Mouse (Mus musculus): ENCODE data around the gene Zzz3. TPM values are rescaled to one million over a fixed set of nuclear protein-coding genes. Genes with fewer than 3 reads are reported as not detected.
A peak's percentile ranks its signal among the peaks of the same experiment; 100 is the strongest.
"Not testable (repeated sequence)": the region's sequence is repeated elsewhere in the genome, so short reads cannot be mapped to it uniquely, and the experiment has no call there.

The Zzz3 gene
- total RNA-seq, 1 experiment from 2014 or later, result 92.9 TPM

DNA sequence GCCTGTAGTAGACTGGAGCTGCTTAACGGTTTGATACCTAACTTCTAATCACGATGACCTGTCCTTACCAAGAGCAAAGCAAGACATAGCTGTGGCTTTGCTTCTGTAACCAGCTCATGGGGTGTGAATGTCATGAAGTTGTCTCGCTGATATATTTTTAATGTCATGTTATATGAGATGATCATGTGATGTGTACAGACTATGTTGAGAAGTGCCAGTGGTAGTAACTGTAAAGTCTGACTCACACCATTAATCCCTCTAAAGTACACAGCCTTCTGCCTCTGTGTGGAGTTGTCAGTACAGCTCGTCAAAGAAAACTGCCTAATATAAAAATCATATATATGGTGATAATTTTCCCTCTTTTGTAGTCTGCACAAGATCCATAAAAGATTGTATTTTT is 63.6 kb downstream of the Zzz3 start:
- ATAC-seq (ENCODE audit: extremely low read depth, insufficient number of reproducible peaks, low FRiP score, poor library complexity, severe bottlenecking), result not testable (repeated sequence)

DNA sequence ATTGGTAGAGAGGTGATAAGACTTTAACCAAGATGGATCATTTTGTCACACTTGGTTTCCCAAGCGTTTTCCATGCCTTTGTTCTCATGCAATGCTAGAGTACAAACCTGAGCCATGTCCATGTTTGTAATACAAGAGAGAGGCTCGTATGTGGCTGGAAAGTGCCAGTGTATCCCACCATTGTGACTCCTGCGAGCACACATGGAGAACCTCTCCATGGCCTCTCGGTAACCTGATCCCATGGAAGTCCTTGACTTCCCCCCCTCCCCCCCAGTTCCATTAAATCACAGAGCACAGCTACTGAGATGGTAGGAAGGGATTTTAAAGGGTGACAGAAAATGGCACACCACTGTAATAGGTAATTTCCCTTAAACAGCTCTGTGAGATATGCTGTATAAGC is 65.5 kb downstream of the Zzz3 start:
- ATAC-seq (ENCODE audit: extremely low read depth, insufficient number of reproducible peaks, low FRiP score, poor library complexity, severe bottlenecking), result no peak

DNA sequence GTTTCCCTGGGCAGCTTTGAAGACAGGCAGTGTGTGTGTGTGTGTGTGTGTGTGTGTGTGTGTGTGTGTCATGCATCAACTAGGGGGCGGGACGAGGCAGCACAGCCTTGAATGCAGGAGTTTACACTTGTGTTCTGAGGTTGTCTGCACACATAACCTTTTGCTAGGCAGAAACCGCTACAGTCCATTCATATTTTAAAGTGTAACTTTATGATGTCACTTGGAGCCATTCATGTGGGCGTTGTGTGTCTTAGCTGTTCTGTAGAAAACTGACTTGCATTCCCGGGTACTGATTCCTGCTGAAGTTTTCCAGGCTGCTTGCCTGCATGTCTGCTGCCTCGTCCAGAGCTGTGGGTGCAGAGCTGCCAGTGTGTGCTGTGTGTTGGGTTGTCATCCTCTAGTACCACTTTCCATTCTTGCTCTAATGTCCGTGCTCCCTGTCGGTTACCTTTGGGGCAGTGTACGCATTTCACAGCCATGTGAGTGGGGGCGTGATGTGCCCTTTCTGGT is 66.8 kb downstream of the Zzz3 start:
- no peak for ATAC-seq (ENCODE audit: extremely low read depth, insufficient number of reproducible peaks, low FRiP score, poor library complexity, severe bottlenecking)

GRCm38 (mm10) chr3:152462900-152463299 is 67.6 kb downstream of the Zzz3 start:
- no peak for ATAC-seq (ENCODE audit: extremely low read depth, insufficient number of reproducible peaks, low FRiP score, poor library complexity, severe bottlenecking)

GRCm38 (mm10) chr3:152464462-152464861 is 69.2 kb downstream of the Zzz3 start:
- no peak for ATAC-seq (ENCODE audit: extremely low read depth, insufficient number of reproducible peaks, low FRiP score, poor library complexity, severe bottlenecking)

GRCm38 (mm10) chr3:152465338-152465737 is 70.1 kb downstream of the Zzz3 start:
- ATAC-seq (ENCODE audit: extremely low read depth, insufficient number of reproducible peaks, low FRiP score, poor library complexity, severe bottlenecking), result no peak

DNA sequence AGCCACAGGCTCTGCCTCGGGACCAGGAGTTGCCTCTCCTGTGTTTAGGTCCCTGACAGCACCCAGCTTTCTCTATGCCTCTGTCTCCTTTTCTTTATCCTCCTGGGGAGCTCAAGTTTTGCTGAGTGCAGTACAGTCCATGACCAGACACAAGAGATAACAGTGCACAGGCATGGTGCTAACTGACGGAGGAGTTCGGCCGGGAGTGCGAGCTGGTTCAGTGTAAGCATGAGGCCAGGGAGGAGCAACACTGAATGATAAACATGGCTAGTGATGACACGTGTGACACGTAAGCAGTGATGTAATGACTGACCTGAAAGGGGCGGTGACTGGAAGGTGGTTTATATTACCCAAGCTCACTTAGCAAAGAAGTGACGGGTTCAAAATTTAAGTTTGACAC is 71.6 kb downstream of the Zzz3 start:
- ATAC-seq (ENCODE audit: extremely low read depth, insufficient number of reproducible peaks, low FRiP score, poor library complexity, severe bottlenecking), result no peak

DNA sequence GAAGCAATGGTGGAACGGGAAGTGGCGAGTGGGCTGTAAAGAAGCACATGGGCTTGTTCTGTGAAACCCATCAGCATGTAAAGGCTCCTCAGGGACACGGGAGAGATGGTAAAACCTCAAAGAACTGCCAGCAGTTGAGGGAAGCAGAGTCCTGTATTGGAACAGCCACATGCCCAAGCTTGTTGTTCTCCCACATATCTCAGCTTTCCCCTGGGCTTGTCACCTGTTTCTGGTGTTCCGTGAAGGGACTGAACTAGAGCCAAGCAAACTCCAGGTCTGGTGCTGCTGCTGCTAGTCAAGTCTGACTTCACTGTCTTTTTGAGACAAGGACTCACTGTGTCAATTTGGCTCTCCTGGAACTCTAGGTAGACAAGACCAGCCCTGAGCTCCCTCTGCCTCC is 72.0 kb downstream of the Zzz3 start:
- no peak for ATAC-seq (ENCODE audit: extremely low read depth, insufficient number of reproducible peaks, low FRiP score, poor library complexity, severe bottlenecking)

GRCm38 (mm10) chr3:152468032-152468431 is 72.8 kb downstream of the Zzz3 start:
- no peak for ATAC-seq (ENCODE audit: extremely low read depth, insufficient number of reproducible peaks, low FRiP score, poor library complexity, severe bottlenecking)

DNA sequence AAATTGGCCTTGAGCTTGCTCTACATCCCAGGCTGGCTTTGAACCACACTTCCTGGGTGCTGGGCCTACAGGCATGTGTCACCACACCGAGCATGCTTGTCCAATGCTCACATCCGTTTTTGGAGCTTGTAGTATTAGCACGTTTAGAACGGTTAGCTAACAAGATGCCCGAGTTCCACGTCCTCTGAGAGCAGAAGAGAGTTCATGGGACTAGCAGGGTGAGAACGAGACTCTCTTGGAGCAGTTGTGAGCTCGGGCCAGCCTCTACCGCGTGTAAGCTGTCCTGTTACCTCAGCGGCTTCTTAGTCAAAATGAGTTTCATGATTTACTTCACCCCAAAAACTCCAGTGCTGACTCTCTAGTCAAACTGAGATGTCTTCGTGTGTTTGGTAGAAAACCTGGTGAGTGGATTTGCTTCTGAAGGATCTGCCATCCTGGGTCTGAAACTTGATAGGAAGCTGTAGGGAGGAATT is 73.3 kb downstream of the Zzz3 start:
- no peak for ATAC-seq (ENCODE audit: extremely low read depth, insufficient number of reproducible peaks, low FRiP score, poor library complexity, severe bottlenecking)

DNA sequence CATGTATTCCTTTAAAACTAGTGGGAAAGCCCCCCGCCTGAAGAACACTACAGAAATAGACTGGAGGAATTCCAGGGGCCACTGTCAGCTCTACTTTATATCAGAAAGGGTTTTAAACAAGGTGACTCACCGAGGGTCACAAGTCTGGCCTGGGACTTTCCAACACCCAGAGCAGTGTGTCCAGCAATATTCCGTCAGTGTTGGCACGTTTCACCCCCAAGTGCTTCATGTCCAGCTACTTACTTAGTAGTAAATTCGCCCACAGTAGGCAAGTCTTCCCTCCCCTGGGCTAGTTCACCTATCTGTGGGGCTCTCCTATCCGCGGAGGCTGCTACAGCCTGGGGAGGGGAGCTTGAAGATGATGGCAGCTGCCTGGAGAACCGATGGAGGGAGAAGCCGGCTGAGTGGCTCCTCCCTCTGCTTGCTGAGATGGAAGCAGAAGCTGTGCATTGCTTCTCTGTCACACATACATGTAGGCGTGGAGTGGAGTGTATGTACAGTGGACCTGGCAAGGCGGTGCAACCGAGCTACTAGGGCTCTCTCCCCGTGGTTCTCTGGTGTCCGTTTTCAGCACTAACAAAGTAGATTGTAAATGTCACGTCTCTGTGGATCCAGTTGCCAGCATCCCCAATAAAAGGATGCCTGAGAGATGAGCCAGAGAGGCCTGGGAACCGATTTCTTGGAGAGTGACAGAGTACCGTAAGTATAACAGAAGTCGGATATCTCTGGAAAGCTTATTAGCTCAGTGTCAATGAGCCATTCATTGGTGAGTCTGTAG is 74.3 kb downstream of the Zzz3 start:
- no peak for ATAC-seq (ENCODE audit: extremely low read depth, insufficient number of reproducible peaks, low FRiP score, poor library complexity, severe bottlenecking)

DNA sequence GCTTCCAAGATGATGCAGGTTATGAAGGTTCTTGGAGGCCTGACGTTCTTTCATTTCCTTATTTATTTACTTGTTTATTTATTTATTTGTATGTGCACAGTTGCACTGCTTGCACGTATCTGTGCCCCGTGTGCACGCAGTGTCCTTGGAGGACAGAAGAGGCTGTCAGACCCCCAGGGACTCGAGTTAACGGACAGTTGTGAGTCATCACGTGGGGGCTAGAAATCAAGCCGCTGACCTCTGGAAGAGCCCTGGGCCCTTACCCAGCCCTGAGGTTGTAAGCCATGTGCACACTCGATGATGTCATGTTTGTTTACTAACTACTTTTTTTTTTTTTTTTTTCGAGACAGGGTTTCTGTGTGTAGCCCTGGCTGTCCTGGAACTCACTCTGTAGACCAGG is 75.1 kb downstream of the Zzz3 start:
- ATAC-seq (ENCODE audit: extremely low read depth, insufficient number of reproducible peaks, low FRiP score, poor library complexity, severe bottlenecking), result no peak

DNA sequence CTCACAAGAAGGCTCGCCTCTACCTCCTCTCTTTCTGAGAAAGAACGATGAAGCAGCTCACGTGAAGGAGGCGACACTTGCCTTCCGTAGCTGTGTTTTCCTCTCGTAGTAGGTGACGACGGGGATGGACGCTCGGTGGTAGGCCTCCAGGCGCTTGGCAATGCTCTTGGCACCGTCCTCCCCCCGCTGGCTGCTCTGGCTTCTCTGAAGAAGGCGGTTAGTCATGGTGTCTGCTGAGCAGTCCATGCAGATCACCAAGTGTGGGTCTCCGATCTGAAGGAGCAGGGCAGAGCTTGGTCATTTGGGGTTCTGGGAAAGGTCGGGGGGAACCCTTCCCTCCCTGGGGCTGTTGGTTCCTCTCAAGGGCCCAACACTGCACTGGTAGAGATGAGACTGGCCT is 77.4 kb downstream of the Zzz3 start:
- no peak for ATAC-seq (ENCODE audit: extremely low read depth, insufficient number of reproducible peaks, low FRiP score, poor library complexity, severe bottlenecking)

GRCm38 (mm10) chr3:152474582-152475277 is 79.5 kb downstream of the Zzz3 start:
- ATAC-seq (ENCODE audit: extremely low read depth, insufficient number of reproducible peaks, low FRiP score, poor library complexity, severe bottlenecking), result no peak

GRCm38 (mm10) chr3:152475278-152475669 is 80.0 kb downstream of the Zzz3 start:
- ATAC-seq (ENCODE audit: extremely low read depth, insufficient number of reproducible peaks, low FRiP score, poor library complexity, severe bottlenecking), result no peak

DNA sequence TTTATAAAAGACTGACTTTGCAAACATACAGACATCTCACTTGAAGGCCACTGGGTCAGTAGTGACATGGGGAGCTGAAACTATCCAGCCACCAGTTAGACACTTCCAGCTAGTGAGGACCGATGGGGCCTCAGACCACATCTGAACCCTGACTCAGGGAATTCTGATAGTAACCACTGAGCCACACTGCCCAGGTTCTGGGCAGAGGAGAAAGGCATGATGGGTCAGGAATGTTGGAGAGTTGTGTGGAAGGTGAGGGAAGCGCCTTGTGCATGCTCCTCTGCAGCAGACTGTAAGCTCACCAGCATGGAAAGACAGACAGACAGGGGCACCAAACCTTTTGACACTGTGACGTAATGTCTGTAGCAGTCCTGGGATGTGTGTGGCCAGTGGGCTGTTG is 80.6 kb downstream of the Zzz3 start:
- no peak for ATAC-seq (ENCODE audit: extremely low read depth, insufficient number of reproducible peaks, low FRiP score, poor library complexity, severe bottlenecking)

GRCm38 (mm10) chr3:152477796-152478527 is 82.7 kb downstream of the Zzz3 start:
- ATAC-seq (ENCODE audit: extremely low read depth, insufficient number of reproducible peaks, low FRiP score, poor library complexity, severe bottlenecking), result peak; percentile 68

- peak; percentile 44 for ATAC-seq (ENCODE audit: extremely low read depth, insufficient number of reproducible peaks, low FRiP score, poor library complexity, severe bottlenecking)
Measured at GRCm38 (mm10) chr3:152478599-152479435, 83.5 kb downstream of the Zzz3 start.

DNA sequence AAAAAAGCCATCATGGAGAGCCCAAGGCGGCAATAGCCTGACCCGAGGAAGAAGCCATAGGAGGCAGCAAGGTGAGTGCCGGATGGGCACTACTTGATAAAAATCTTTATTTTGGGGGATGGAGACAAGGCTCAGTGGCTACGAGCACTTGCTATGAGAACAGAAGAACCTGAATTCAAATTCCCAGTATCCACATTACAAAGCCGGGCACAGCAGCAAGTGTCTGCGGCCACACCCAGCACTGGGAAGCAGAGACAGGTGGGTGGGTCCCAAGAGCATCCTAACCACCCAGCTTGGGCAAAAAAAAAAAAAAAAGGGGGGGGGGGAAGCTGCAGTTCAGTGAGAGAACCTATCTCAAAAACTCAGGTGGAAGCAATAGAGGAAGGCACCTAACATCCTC is 85.1 kb downstream of the Zzz3 start:
- ATAC-seq (ENCODE audit: extremely low read depth, insufficient number of reproducible peaks, low FRiP score, poor library complexity, severe bottlenecking), result no peak
